In the genomic region with DNA sequence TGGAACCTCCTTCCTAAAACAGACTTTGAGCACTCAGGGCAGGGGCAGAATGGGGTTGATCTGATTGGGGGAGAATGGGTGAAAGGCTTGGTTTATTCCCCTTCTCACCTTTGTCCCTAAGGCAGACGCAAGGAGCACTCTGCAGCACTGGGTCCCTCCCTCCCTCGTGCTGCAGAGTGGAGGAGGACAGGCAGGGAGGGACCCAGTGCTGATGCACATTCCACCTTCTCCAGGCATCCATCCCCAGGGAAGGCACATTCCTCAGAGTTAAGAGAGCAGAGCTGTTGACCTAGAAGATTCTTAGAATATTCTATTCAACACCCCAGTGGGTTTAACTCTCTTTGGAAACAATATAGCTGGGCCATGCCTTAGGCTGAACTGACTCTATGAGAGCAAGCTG, we compare ENCODE assay signal across 15 mouse cellular contexts.
DNase-seq lines count a peak whose midpoint lies in the region; ATAC-seq and TF ChIP-seq lines count a peak whose summit lies in the region.
"Had no signal": no experiment of that assay in that cellular context is flagged by ENCODE, and none has a peak within 500 bp of the region (broad histone marks: within the 10 kb centered on the region; RNA-seq: fewer than 3 reads in every experiment).

No protein-coding gene starts in this region.

- no peak overlapping the region for H3K4me2 ChIP-seq in midbrain, embryonic 14.5 days (ENCODE audit: low read length)
- H3K4me2 ChIP-seq: forebrain, embryonic 13.5 days; hindbrain, embryonic 15.5 days had no signal

- no peaks in the 10 kb centered on the region for H3K36me3 ChIP-seq in midbrain, embryonic 14.5 days (ENCODE audit: control insufficient read depth, insufficient read depth, low read length)
- H3K36me3 ChIP-seq: hindbrain, embryonic 15.5 days had no signal

- no peak for ATAC-seq in midbrain, embryonic 14.5 days (ENCODE audit: low FRiP score, low TSS enrichment)
- ATAC-seq: forebrain, embryonic 13.5 days; midbrain, embryonic 16.5 days had no signal

- WGBS in midbrain, embryonic 14.5 days, result 31% methylated on average over 2 of the region's 2 CpGs

- no peak overlapping the region for H3K4me3 ChIP-seq in layer of hippocampus, adult 2 months
- no peak overlapping the region for H3K4me3 ChIP-seq in midbrain, embryonic 14.5 days (replicated peaks; ENCODE audit: low read depth, low read length)
- H3K4me3 ChIP-seq: forebrain, embryonic 13.5 days; hindbrain, embryonic 15.5 days had no signal

- H3K9ac ChIP-seq in midbrain, embryonic 14.5 days (replicated peaks; ENCODE audit: low read length), result no peak overlapping the region
- H3K9ac ChIP-seq: forebrain, embryonic 13.5 days; hindbrain, embryonic 15.5 days had no signal

- no peak overlapping the region for H3K27ac ChIP-seq in layer of hippocampus, adult 2 months
- no peak overlapping the region for H3K27ac ChIP-seq in midbrain, embryonic 14.5 days (replicated peaks; ENCODE audit: low read depth, low read length)
- H3K27ac ChIP-seq: forebrain, embryonic 13.5 days; hindbrain, embryonic 15.5 days; macrophage had no signal

- peak; percentile 34 for DNase-seq in NIH3T3 (ENCODE audit: low read depth)
- peak; percentile 12 for DNase-seq in embryo, embryonic 10.5 days (ENCODE audit: low spot score)
- peak; percentile 4 for DNase-seq in kidney, adult 18-20 months
- peak; percentile 16 to 44 for DNase-seq in kidney, postnatal 25 days
- DNase-seq in layer of hippocampus, adult 2 months (ENCODE audit: low spot score in 2 of 2), result no peak
- DNase-seq in midbrain, embryonic 14.5 days, result no peak
- no peak for DNase-seq in urinary bladder, postnatal 4 days (ENCODE audit: low spot score in 2 of 2)
- DNase-seq: cerebellum, postnatal 14 days; heart, adult 11 months; right cerebral cortex, postnatal 14 days; thymus, adult 18-20 months had no signal

- no peaks in the 10 kb centered on the region for H3K27me3 ChIP-seq in midbrain, embryonic 14.5 days (ENCODE audit: control insufficient read depth, insufficient read depth, low read length)
- H3K27me3 ChIP-seq: forebrain, embryonic 13.5 days; hindbrain, embryonic 15.5 days had no signal

- no peak for TF ChIP-seq CTCF in layer of hippocampus, adult 2 months (conservative IDR thresholded peaks at IDR 0.05)

- no peaks in the 10 kb centered on the region for H3K4me1 ChIP-seq in midbrain, embryonic 14.5 days (ENCODE audit: control insufficient read depth, insufficient read depth, low read length)
- H3K4me1 ChIP-seq: forebrain, embryonic 13.5 days; hindbrain, embryonic 15.5 days had no signal

- no peaks in the 10 kb centered on the region for H3K9me3 ChIP-seq in midbrain, embryonic 14.5 days (ENCODE audit: control insufficient read depth, low read length)
- H3K9me3 ChIP-seq: forebrain, embryonic 13.5 days; hindbrain, embryonic 15.5 days had no signal

Comparison
In these comparisons a context has a peak if more than half of its experiments do, and no peak if none do; other contexts are left out.
1. DNase-seq: peak in NIH3T3 (single experiment), embryo, embryonic 10.5 days (single experiment), kidney, adult 18-20 months (single experiment) and kidney, postnatal 25 days (2 of 2); none in layer of hippocampus, adult 2 months (0 of 2), midbrain, embryonic 14.5 days (single experiment) and urinary bladder, postnatal 4 days (0 of 2).